Mouse (Mus musculus) heart, postnatal 0 days (tissue): ENCODE measurements around the gene Mrpl49. TPM values are rescaled to one million over a fixed set of nuclear protein-coding genes. Genes with fewer than 3 reads are reported as not detected.

Experiments
- ATAC-seq: fragments of 200-750 bp; cut with Nextera tagmentation; 2 replicates; pipeline ENCODE4 v1.8.0; 2017; ENCODE audit warnings: low read depth, moderate number of reproducible peaks, moderate library complexity; ENCODE audit not compliant: insufficient read depth
- DNase-seq: peaks from one replicate; pipeline ENCODE4 v3.0.0-alpha.2; 2016; ENCODE audit warnings: low spot score
- H3K27ac ChIP-seq: fragments of 300-500 bp; sonication (generic); 2 replicates; pipeline ENCODE4 v1.5.1; 2014; ENCODE audit warnings: low read depth, mild to moderate bottlenecking
- H3K27me3 ChIP-seq: fragments of 300-500 bp; sonication (generic); 2 replicates; pipeline ENCODE4 v1.6.1; 2014; ENCODE audit warnings: low read length, mixed read lengths; ENCODE audit not compliant: control insufficient read depth, insufficient read depth
- H3K36me3 ChIP-seq: fragments of 300-500 bp; sonication (generic); replicated peaks from 2 replicates; pipeline ENCODE4 v1.6.1; 2014; ENCODE audit warnings: low read length, mixed read lengths; ENCODE audit not compliant: control insufficient read depth, insufficient read depth
- H3K4me1 ChIP-seq: fragments of 300-500 bp; sonication (generic); 2 replicates; pipeline ENCODE4 v1.6.1; 2014; ENCODE audit warnings: antibody characterized with exemption; ENCODE audit not compliant: control insufficient read depth, insufficient read depth
- H3K4me2 ChIP-seq: fragments of 300-500 bp; sonication (generic); 2 replicates; pipeline ENCODE4 v1.6.1; 2014; ENCODE audit warnings: low read depth, mild to moderate bottlenecking, low read length, moderate library complexity
- H3K4me3 ChIP-seq: fragments of 300-500 bp; sonication (generic); 2 replicates; pipeline ENCODE4 v1.5.1; 2014; ENCODE audit warnings: low read depth, low read length
- H3K9ac ChIP-seq: fragments of 300-500 bp; sonication (generic); replicated peaks from 2 replicates; pipeline ENCODE4 v1.6.1; 2014; ENCODE audit warnings: low read depth, low read length, mixed read lengths
- H3K9me3 ChIP-seq: fragments of 300-500 bp; sonication (generic); replicated peaks from 2 replicates; pipeline ENCODE4 v1.6.1; 2016; ENCODE audit warnings: low read length; ENCODE audit not compliant: control insufficient read depth
- CTCF ChIP-seq: IDR thresholded peaks from 2 replicates; pipeline ENCODE4 v1.5.1; 2016; ENCODE audit warnings: antibody characterized with exemption, control low read depth, low read depth
- EP300 ChIP-seq: IDR thresholded peaks from 2 replicates; pipeline ENCODE4 v1.6.1; 2016; ENCODE audit warnings: antibody characterized with exemption, low read depth
- WGBS: fragments of 180-500 bp; shearing (Covaris S2); extraction: QIAGEN DNeasy Blood & Tissue Kit; methylation state at CpG from one replicate; pipeline ENCODE4 v1.1.7; 2014; 5-methylcytosine and 5-hydroxymethylcytosine counted together
- polyA plus RNA-seq: library from polyadenylated mRNA; unstranded; fragments of >200 nt; fragmentation: Nextera tagmentation; extraction: Ambion mirVana; gene quantifications from 2 replicates; pipeline ENCODE4 v1.2.1, GENCODE M21; 2015
- total RNA-seq: library from RNA; depleted of rRNA; stranded (reverse); fragments of >200 nt; gene quantifications from 2 replicates; pipeline ENCODE4 v1.2.3, GENCODE M21; 2014; ENCODE audit warnings: low replicate concordance

Mrpl49 gene
- total and polyA plus RNA-seq, 2 experiments from 2014 or later, result 37.1 to 49.7 TPM

DNA sequence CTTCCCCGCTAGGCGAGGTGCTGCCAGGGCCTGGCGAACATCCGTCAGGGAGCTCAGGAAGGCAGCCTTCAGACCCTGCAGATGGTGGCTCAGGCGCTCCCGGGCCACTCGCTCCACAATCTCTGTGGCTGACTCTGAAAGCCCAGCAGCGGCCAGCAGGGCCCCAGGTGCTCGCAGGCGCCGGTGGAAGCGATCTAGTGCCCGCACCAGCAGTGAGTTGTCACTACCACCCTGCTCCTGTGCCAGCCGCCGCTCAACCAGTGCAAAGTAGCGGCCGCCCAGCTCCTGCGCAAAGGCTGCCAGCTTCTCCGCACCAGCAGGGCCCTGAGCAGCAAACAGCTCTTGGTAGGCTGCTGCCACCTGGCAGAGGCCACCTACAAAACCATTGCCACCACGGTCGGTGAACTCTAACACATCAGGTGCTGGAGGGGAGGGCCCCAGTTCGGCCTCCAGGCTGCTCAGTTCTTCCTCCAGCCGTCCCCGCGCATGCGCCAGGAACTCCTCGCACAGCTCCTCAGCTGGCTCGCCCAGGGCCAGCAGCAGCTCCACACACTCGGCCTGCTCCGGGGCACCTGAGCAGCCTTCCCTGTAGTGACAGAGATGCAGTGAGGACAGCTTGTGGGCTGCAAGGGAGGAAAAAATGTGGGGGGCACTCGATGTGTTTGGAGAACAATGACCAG, 13.1 kb upstream of the Mrpl49 start:
- Histone ChIP-seq H3K36me3 (peaks cover 52% of the 10 kb centered on the region), H3K27me3 (no peaks in the 10 kb centered on the region), H3K9ac (no peak overlapping the region), H3K4me1 (peaks cover 13% of the 10 kb centered on the region), H3K4me3 (no peak overlapping the region), H3K4me2 (no peak overlapping the region), H3K27ac (no peak overlapping the region), H3K9me3 (no peaks in the 10 kb centered on the region)
- ATAC-seq (no peak), DNase-seq (no peak)
- TF ChIP-seq EP300 (no peak), CTCF (no peak)
- WGBS, result 89% methylated on average over 31 of the region's 31 CpGs

DNA sequence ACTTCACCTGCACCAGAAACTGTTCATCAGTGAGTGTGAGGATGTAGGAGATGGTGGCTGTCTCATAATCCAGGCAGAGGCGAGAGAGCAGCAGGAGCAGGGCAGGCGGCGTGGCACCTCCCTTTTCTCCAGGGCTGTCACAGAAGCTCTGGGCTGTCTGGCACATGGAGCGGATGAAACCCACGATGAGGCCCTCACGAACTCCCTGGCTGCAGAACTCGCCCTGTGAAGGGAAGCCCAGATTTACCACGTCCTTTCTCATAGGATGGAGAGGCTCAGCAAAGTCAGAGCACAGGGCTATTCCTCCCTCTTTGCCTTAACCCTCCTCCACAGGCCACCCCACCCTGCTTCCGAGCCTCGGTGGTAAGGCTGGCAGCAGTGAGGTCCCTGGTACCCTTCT, 12.3 kb upstream of the Mrpl49 start:
- Histone ChIP-seq H3K27ac (no peak overlapping the region), H3K9me3 (no peaks in the 10 kb centered on the region), H3K4me1 (peaks cover 13% of the 10 kb centered on the region), H3K4me2 (no peak overlapping the region), H3K9ac (no peak overlapping the region), H3K36me3 (peaks cover 46% of the 10 kb centered on the region), H3K27me3 (no peaks in the 10 kb centered on the region), H3K4me3 (no peak overlapping the region)
- no peak for ATAC-seq
- TF ChIP-seq CTCF (no peak), EP300 (no peak)
- WGBS, result 88% methylated on average over 10 of the region's 10 CpGs
- DNase-seq, result no peak

DNA sequence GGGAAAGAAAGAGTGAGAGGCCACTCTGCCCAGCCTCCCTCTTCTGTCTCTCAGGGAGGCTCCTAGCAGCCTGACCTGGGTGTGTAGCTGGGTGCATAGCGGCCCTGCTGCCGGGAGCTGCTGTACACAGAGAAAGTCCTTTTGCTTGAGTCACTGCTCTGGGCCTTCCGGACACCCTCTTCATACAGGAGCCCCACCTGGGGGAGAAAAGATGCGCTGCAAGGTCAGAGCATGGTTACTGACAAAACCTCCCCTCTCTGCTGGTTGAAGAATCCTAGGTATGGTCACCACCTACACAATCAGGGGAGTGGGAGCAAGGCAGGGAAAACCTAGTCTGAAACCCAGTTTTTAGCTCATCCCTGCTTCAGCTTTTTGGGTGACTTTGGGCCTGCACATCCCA, 11.4 kb upstream of the Mrpl49 start:
- Histone ChIP-seq H3K36me3 (peaks cover 42% of the 10 kb centered on the region), H3K4me3 (no peak overlapping the region), H3K4me2 (no peak overlapping the region), H3K9me3 (no peaks in the 10 kb centered on the region), H3K9ac (no peak overlapping the region), H3K4me1 (peaks cover 13% of the 10 kb centered on the region), H3K27ac (no peak overlapping the region), H3K27me3 (no peaks in the 10 kb centered on the region)
- ATAC-seq (no peak), DNase-seq (no peak)
- TF ChIP-seq EP300, result no peak
- no peak for TF ChIP-seq CTCF
- 72% methylated on average over 4 of the region's 4 CpGs for WGBS

DNA sequence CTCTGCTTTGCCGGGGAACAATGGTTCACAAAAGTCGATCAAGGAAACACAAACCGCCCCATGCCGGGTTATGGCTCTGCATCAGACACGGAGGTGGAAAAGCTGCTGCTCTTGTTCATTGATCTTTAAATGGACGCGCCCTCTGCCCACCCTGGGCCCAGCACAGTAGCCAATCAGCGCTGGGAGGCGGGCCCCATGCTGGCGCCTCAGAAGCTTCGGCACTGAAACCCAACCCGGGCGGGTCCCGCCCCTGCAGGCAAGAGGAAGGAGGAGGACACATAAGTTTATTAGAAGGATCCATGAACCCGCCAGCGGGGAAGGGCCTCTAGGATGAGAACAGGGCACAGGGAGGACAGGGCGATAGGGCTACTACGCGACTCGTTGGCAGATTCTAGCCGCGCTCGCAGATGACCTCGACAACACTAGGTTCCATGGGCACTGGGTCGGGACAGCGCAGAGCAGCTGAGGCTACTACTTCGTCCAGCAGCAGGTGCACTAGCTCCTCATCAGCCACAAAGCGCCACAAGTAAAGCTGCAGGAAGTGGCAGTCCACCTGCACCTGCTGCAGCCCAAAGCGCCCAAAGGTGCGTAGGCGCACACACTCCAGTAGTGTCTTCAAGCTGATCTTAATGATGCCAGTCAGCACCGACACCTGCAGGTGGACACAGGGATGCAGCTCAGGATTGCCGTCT, 10.3 kb upstream of the Mrpl49 start, which contains the start of gene Tm7sf2:
Tm7sf2 (minus strand) TSS at position 650 of the 692 bp plus-strand sequence.
- H3K27me3 ChIP-seq, result no peaks in the 10 kb centered on the region
- ATAC-seq (peak; percentile 89), DNase-seq (peak; percentile 77)
- H3K9me3 ChIP-seq, result no peaks in the 10 kb centered on the region
- H3K4me2 ChIP-seq, result peak within 1 kb of the TSS; percentile 93
- peaks cover 14% of the 10 kb centered on the region for H3K4me1 ChIP-seq
- peak within 1 kb of the TSS; percentile 49 for H3K4me3 ChIP-seq
- 13% methylated on average over 33 of the region's 33 CpGs for WGBS
- H3K9ac ChIP-seq, result peak within 1 kb of the TSS; percentile 55
- peaks cover 38% of the 10 kb centered on the region for H3K36me3 ChIP-seq
- H3K27ac ChIP-seq, result 0 out of 2 replicates have a peak within 1 kb of the TSS, but pooled peaks have one; percentile 5
- TF ChIP-seq EP300 (no peak), CTCF (no peak)

DNA sequence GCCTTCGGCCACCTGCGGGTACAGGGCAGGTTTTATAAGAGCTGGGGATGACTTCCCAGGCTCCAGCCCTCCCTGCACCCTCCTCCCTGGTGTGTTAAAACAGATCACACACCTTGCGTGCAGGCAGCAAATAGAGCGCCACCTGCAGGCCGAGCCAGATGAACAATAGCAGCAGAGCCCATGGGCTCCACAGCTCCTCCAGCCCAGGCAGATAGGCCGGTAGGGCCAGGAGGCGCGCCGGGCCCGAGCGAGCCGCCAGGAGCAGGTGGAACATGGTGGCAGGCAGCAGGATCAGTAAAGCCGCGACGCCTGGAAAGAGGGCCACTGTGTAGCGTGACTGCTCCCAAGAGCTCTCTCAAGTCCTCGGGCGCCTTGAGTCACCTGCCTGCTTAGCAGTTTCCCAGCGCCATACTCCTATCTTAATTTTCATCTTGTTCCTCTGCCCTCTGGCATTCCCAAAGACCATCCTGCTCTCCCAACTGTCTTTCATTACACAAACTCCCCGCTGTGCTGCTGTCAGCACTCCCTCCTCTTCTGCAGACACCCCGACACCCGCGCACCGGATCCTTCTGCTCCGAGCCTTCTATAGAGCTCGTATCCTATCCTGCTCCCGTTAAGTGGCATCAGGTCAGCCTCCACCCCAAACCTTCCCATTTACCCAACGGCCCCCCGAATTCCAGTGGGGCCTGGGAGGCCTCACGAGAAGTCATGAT, 9.6 kb upstream of the Mrpl49 start:
- DNase-seq, result peak; percentile 73
- WGBS, result 2% methylated on average over 30 of the region's 30 CpGs
- Histone ChIP-seq H3K36me3 (peaks cover 32% of the 10 kb centered on the region), H3K27me3 (no peaks in the 10 kb centered on the region), H3K4me2 (peak overlapping the region; percentile 93), H3K4me3 (peak overlapping the region; percentile 49), H3K4me1 (peaks cover 21% of the 10 kb centered on the region), H3K9me3 (no peaks in the 10 kb centered on the region), H3K9ac (peak overlapping the region; percentile 55), H3K27ac (no peak overlapping the region)
- peak; percentile 65 for ATAC-seq
- TF ChIP-seq EP300 (no peak), CTCF (peak; percentile 81)
